Mouse (Mus musculus) cortical plate, adult 2 months (tissue): ENCODE data around the gene Gm29609.

Experiments used
- CTCF ChIP-seq: fragments of 200-500 bp; IDR thresholded peaks from 2 replicates; pipeline ENCODE4 v1.5.1; 2011; ENCODE audit warnings: mild to moderate bottlenecking, control low read depth, low read length; ENCODE audit not compliant: insufficient read depth; ENCODE audit errors: extremely low read depth
- POLR2A ChIP-seq: fragments of 200-500 bp; IDR thresholded peaks from 2 replicates; pipeline ENCODE4 v1.6.1; 2011; ENCODE audit warnings: mild to moderate bottlenecking, low read length, control low read depth; ENCODE audit not compliant: insufficient read depth; ENCODE audit errors: extremely low read depth

GRCm38 (mm10) chr5:31190201-31190600 is 10.5 kb upstream of the Gm29609 start:
- TF ChIP-seq CTCF (no peak), POLR2A (no peak)
